Mouse (Mus musculus): ENCODE results near the gene Prr15. TPM values are rescaled to one million over a fixed set of nuclear protein-coding genes. Genes with fewer than 3 reads are reported as not detected.
A peak's percentile ranks its signal among the peaks of the same experiment; 100 is the strongest.

Prr15 gene
- polyA plus RNA-seq, 1 experiment from 2014 or later = 3.1 TPM

DNA sequence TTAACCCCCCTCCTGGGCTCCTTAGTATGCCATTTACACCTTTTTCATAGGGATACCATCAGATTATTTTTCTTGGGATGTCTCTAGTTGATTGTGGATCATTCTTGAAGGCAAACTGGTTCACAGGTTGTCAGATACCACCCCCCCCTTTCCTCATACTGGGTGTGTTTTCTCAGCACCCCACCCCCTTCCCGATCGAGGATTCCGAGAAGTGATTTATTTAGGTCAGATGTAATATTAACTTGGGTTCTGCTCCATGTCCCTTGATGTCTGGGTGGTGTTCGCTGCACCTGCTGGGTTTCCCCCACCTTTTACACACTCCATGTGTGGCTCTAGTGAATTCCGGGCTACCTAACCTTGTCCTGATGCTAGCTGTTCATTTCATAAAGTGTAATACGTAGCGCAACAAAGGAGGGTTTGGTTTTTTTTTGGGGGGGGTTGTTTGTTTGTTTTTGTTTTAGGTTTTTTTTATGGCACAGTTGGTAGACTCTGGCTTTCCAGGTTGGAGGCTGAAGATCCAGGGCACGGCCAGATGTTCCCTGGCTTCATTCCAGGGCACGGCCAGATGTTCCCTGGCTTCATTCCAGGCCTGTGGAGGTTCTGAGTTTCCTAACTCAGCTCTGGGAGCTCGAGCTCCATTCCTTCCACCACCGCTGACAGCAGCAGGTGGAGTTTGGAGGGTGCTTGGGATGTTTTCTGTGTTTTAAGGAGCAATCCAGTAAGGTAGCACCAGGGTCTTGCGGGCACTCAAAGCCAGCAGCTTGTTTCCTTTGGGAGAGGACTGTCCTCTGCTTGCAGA lies 37.1 kb downstream of the Prr15 start:
- WGBS = 90% methylated on average over 12 of the region's 12 CpGs

DNA sequence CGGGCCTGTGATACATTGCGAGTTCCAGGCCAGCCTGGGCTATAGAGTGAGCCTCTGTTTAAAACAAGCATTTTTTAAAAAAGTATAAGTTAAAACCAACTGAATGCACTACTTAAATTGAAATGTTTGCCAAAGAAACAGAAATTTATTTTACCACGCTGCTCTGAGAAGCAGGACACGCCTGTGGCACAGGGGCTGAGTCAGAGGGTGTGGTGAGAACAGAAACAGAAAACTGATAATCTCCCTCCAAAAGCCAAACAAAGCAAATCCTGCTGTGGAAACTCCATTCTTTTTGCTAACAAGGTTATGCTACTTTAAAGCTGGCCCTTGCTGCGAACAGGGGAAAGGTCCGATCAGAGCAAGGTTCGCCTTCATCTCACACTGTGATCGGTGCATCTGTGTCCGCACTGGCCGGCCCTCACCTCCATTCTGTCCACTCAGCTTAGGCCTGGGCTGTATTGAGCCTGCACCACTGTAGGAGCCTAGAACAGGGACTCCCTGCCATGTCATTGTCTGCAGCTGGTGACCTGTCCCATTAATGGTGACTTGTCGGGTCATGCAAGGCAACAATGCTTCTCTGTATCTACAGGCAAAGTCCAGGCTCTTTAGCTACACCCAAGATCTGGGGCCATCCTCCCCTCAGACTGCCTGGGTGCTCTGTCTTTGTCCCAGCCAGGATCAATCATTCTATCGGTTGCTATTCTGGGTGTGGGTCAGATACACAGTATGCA lies 38.9 kb downstream of the Prr15 start:
- no peak overlapping the region for H3K4me3 ChIP-seq (ENCODE audit: low read depth, low read length)
- no peaks in the 10 kb centered on the region for H3K27me3 ChIP-seq (replicated peaks; ENCODE audit: control insufficient read depth, insufficient read depth, low read length)
- 53% methylated on average over 12 of the region's 12 CpGs for WGBS
- no peak overlapping the region for H3K27ac ChIP-seq (ENCODE audit: low read depth, low read length)
- H3K9me3 ChIP-seq (replicated peaks; ENCODE audit: control insufficient read depth, low read length) = no peaks in the 10 kb centered on the region
- H3K36me3 ChIP-seq (ENCODE audit: control insufficient read depth, insufficient read depth, low read length) = no peaks in the 10 kb centered on the region
- H3K4me2 ChIP-seq (ENCODE audit: low read length) = no peak overlapping the region
- H3K4me1 ChIP-seq (ENCODE audit: control insufficient read depth, insufficient read depth, low read length) = no peaks in the 10 kb centered on the region
- DNase-seq (ENCODE audit: low spot score) (no peak), ATAC-seq (no peak)
- H3K9ac ChIP-seq (ENCODE audit: low read length) = no peak overlapping the region

More for the DNA sequence above, 37.1 kb downstream of the Prr15 start:
- H3K36me3 ChIP-seq (ENCODE audit: control insufficient read depth, insufficient read depth, low read length) = no peaks in the 10 kb centered on the region
- H3K4me3 ChIP-seq (ENCODE audit: low read depth, low read length) = no peak overlapping the region
- no peak overlapping the region for H3K4me2 ChIP-seq (ENCODE audit: low read length)
- ATAC-seq = no peak
- DNase-seq (ENCODE audit: low spot score) = no peak
- H3K9ac ChIP-seq (ENCODE audit: low read length) = no peak overlapping the region
- no peaks in the 10 kb centered on the region for H3K4me1 ChIP-seq (ENCODE audit: control insufficient read depth, insufficient read depth, low read length)
- H3K27ac ChIP-seq (ENCODE audit: low read depth, low read length) = no peak overlapping the region
- no peaks in the 10 kb centered on the region for H3K9me3 ChIP-seq (replicated peaks; ENCODE audit: control insufficient read depth, low read length)
- no peaks in the 10 kb centered on the region for H3K27me3 ChIP-seq (replicated peaks; ENCODE audit: control insufficient read depth, insufficient read depth, low read length)

- Histone ChIP-seq H3K27ac (ENCODE audit: low read depth, low read length) (no peak overlapping the region), H3K9ac (ENCODE audit: low read length) (no peak overlapping the region), H3K36me3 (ENCODE audit: control insufficient read depth, insufficient read depth, low read length) (no peaks in the 10 kb centered on the region), H3K9me3 (replicated peaks; ENCODE audit: control insufficient read depth, low read length) (no peaks in the 10 kb centered on the region), H3K4me1 (ENCODE audit: control insufficient read depth, insufficient read depth, low read length) (no peaks in the 10 kb centered on the region), H3K27me3 (replicated peaks; ENCODE audit: control insufficient read depth, insufficient read depth, low read length) (no peaks in the 10 kb centered on the region), H3K4me2 (ENCODE audit: low read length) (no peak overlapping the region), H3K4me3 (ENCODE audit: low read depth, low read length) (no peak overlapping the region)
- ATAC-seq = no peak
- 88% methylated on average over 5 of the region's 5 CpGs for WGBS
- DNase-seq (ENCODE audit: low spot score) = no peak
Observed at GRCm38 (mm10) chr6:54366607-54367006, 41.0 kb downstream of the Prr15 start.

- Histone ChIP-seq H3K27ac (ENCODE audit: low read depth, low read length) (no peak overlapping the region), H3K9ac (ENCODE audit: low read length) (no peak overlapping the region), H3K4me1 (ENCODE audit: control insufficient read depth, insufficient read depth, low read length) (no peaks in the 10 kb centered on the region), H3K4me3 (ENCODE audit: low read depth, low read length) (no peak overlapping the region), H3K27me3 (replicated peaks; ENCODE audit: control insufficient read depth, insufficient read depth, low read length) (no peaks in the 10 kb centered on the region), H3K36me3 (ENCODE audit: control insufficient read depth, insufficient read depth, low read length) (no peaks in the 10 kb centered on the region), H3K4me2 (ENCODE audit: low read length) (no peak overlapping the region), H3K9me3 (replicated peaks; ENCODE audit: control insufficient read depth, low read length) (no peaks in the 10 kb centered on the region)
- ATAC-seq = peak; percentile 61
- peak; percentile 87 for DNase-seq (ENCODE audit: low spot score)
- 5% methylated on average over 6 of the region's 6 CpGs for WGBS
Observed at GRCm38 (mm10) chr6:54368071-54368470, 42.4 kb downstream of the Prr15 start.

DNA sequence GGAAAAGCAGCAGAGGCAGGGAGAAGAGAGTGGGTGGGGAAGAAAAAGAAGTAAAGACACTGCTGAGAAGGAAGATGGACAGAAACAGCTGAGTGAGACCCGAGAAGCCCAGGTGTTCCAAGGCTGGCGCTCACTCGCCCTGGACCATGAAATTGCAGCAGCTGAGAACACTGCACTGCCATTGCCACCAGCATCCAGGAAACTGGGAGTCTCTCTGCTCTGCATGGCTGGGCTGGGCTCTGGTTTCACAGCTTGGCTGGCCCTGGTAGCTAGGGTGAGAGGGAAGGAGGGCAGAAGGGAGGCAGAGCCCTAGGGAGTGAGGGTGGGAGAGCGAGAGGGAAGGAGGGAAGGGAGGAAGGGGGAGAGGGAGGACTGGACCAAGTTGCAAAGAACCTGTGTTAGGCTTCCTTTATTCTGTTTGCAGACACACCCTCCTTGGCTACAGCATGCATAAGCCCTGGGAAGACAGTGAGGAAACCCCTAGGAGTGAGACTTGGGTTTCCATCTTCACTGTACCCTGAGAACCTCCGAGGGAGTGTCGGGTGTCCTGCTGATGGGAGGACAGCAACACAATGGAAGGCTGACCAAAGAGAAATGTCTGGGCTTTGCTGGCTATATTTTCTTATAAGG lies 44.4 kb downstream of the Prr15 start:
- no peaks in the 10 kb centered on the region for H3K27me3 ChIP-seq (replicated peaks; ENCODE audit: control insufficient read depth, insufficient read depth, low read length)
- no peaks in the 10 kb centered on the region for H3K36me3 ChIP-seq (ENCODE audit: control insufficient read depth, insufficient read depth, low read length)
- no peak for DNase-seq (ENCODE audit: low spot score)
- no peak for ATAC-seq
- no peaks in the 10 kb centered on the region for H3K4me1 ChIP-seq (ENCODE audit: control insufficient read depth, insufficient read depth, low read length)
- H3K27ac ChIP-seq (ENCODE audit: low read depth, low read length) = no peak overlapping the region
- H3K4me2 ChIP-seq (ENCODE audit: low read length) = no peak overlapping the region
- no peak overlapping the region for H3K4me3 ChIP-seq (ENCODE audit: low read depth, low read length)
- no peak overlapping the region for H3K9ac ChIP-seq (ENCODE audit: low read length)
- 51% methylated on average over 6 of the region's 6 CpGs for WGBS
- H3K9me3 ChIP-seq (replicated peaks; ENCODE audit: control insufficient read depth, low read length) = no peaks in the 10 kb centered on the region

DNA sequence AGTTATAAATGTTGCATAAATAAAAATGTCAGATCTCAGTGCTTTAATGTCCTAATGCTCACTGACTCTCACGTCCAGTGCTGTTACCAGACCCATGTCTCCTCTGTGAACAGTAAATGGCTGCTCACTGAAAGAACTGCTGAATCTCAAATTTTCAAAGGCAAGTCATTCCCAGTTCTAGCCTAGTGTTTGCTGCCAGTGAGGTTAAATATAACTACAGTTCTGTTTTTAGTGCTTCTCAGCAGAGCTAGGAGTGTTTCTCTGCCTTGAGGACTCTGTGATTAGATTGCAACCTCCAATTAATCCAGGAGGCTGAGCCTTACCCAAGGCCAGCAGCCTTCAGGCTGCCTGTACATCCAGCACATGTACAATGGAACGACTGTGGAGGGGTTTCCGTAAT lies 46.2 kb downstream of the Prr15 start:
- Histone ChIP-seq H3K9me3 (replicated peaks; ENCODE audit: control insufficient read depth, low read length) (no peaks in the 10 kb centered on the region), H3K9ac (ENCODE audit: low read length) (no peak overlapping the region), H3K4me1 (ENCODE audit: control insufficient read depth, insufficient read depth, low read length) (no peaks in the 10 kb centered on the region), H3K27ac (ENCODE audit: low read depth, low read length) (no peak overlapping the region), H3K36me3 (ENCODE audit: control insufficient read depth, insufficient read depth, low read length) (no peaks in the 10 kb centered on the region), H3K4me3 (ENCODE audit: low read depth, low read length) (no peak overlapping the region), H3K4me2 (ENCODE audit: low read length) (no peak overlapping the region), H3K27me3 (replicated peaks; ENCODE audit: control insufficient read depth, insufficient read depth, low read length) (no peaks in the 10 kb centered on the region)
- no peak for DNase-seq (ENCODE audit: low spot score)
- ATAC-seq = no peak
- 91% methylated on average over 3 of the region's 3 CpGs for WGBS

GRCm38 (mm10) chr6:54379356-54379755 lies 53.7 kb downstream of the Prr15 start:
- Histone ChIP-seq H3K27ac (ENCODE audit: low read depth, low read length) (no peak overlapping the region), H3K27me3 (replicated peaks; ENCODE audit: control insufficient read depth, insufficient read depth, low read length) (no peaks in the 10 kb centered on the region), H3K9me3 (replicated peaks; ENCODE audit: control insufficient read depth, low read length) (no peaks in the 10 kb centered on the region), H3K4me2 (ENCODE audit: low read length) (no peak overlapping the region), H3K36me3 (ENCODE audit: control insufficient read depth, insufficient read depth, low read length) (no peaks in the 10 kb centered on the region), H3K4me1 (ENCODE audit: control insufficient read depth, insufficient read depth, low read length) (0 out of 2 replicates have a peak, but pooled peaks cover 4% of the 10 kb centered on the region), H3K4me3 (ENCODE audit: low read depth, low read length) (no peak overlapping the region), H3K9ac (ENCODE audit: low read length) (no peak overlapping the region)
- ATAC-seq (no peak), DNase-seq (ENCODE audit: low spot score) (no peak)
- WGBS = 69% methylated on average over 2 of the region's 2 CpGs

Measured in forebrain, embryonic 14.5 days (tissue).